8 mouse cellular contexts compared by ENCODE assay signal in genomic region chr9:20743946-20744738, GRCm38 (mm10). TPM values are rescaled to one million over a fixed set of nuclear protein-coding genes. Genes with fewer than 3 reads are reported as not detected.
DNase-seq lines count a peak whose midpoint lies in the region; ATAC-seq and TF ChIP-seq lines count a peak whose summit lies in the region.

No protein-coding gene starts in this region.

- no peak for TF ChIP-seq POLR2A in brain, embryonic 14.5 days (IDR thresholded peaks at IDR 0.05; ENCODE audit: borderline replicate concordance, extremely low read depth, insufficient read depth, insufficient read length, poor library complexity, severe bottlenecking)

- TF ChIP-seq CTCF in brain, embryonic 14.5 days (IDR thresholded peaks at IDR 0.05; ENCODE audit: borderline replicate concordance, extremely low read depth, insufficient read depth, insufficient read length) = peak; percentile 83

- ATAC-seq in CD4-positive, CD25-positive, alpha-beta regulatory T cell, adult 4 months = no peak

- peak; percentile 48 for DNase-seq in CD4-positive, CD25-positive, alpha-beta regulatory T cell, adult 2 months (ENCODE audit: low read depth, low spot score)
- DNase-seq in layer of hippocampus, postnatal 10 days (ENCODE audit: low spot score in 2 of 2) = peak; percentile 68 to 72
- DNase-seq in layer of hippocampus, adult 9-11 months = no peak
- no peak for DNase-seq in brain, embryonic 14.5 days (ENCODE audit: low read depth)
- DNase-seq in induced T-regulatory cell, adult 2 months (ENCODE audit: low read depth) = peak; percentile 57
- peak; percentile 66 for DNase-seq in retina, embryonic 14.5 days (ENCODE audit: low spot score)
- no peak for DNase-seq in heart, adult 8-10 months (ENCODE audit: low spot score)

RNA-seq across cellular contexts. Expression of gene Olfm2, which starts 2.0 kb away (rescaled TPM):
- under 1 TPM in 1 of 2 experiments, not detected in 1; 0.44 TPM for polyA plus RNA-seq in CD4-positive, CD25-positive, alpha-beta regulatory T cell, adult 4 months (2017; shearing (Covaris generic))
- 100 to 1,000 TPM; 123 to 138 TPM for total RNA-seq in layer of hippocampus, postnatal 10 days (2021)
- polyA plus RNA-seq in brain, embryonic 14.5 days (2012; rRNA removed) = 139 and 162 TPM in 2 replicates
- under 1 TPM in 3 of 4 experiments, not detected in 1; 0.16 to 0.22 (median 0.22) TPM for total RNA-seq in heart, adult 8-10 months (2022)

Comparison
In these comparisons a context has a peak if more than half of its experiments do, and no peak if none do; other contexts are left out.
1. DNase-seq: peak in CD4-positive, CD25-positive, alpha-beta regulatory T cell, adult 2 months (single experiment), layer of hippocampus, postnatal 10 days (2 of 2), induced T-regulatory cell, adult 2 months (single experiment) and retina, embryonic 14.5 days (single experiment); none in layer of hippocampus, adult 9-11 months (single experiment), brain, embryonic 14.5 days (single experiment) and heart, adult 8-10 months (single experiment).
2. RNA of gene Olfm2, which starts 2.0 kb away (total RNA-seq): 123 to 138 TPM in layer of hippocampus, postnatal 10 days; 0.16 to 0.22 TPM in heart, adult 8-10 months; every median in the first group is over 100 times any median in the second.